Mouse (Mus musculus): Measurements from ENCODE around the gene Lrch1.

Gene Lrch1

DNA sequence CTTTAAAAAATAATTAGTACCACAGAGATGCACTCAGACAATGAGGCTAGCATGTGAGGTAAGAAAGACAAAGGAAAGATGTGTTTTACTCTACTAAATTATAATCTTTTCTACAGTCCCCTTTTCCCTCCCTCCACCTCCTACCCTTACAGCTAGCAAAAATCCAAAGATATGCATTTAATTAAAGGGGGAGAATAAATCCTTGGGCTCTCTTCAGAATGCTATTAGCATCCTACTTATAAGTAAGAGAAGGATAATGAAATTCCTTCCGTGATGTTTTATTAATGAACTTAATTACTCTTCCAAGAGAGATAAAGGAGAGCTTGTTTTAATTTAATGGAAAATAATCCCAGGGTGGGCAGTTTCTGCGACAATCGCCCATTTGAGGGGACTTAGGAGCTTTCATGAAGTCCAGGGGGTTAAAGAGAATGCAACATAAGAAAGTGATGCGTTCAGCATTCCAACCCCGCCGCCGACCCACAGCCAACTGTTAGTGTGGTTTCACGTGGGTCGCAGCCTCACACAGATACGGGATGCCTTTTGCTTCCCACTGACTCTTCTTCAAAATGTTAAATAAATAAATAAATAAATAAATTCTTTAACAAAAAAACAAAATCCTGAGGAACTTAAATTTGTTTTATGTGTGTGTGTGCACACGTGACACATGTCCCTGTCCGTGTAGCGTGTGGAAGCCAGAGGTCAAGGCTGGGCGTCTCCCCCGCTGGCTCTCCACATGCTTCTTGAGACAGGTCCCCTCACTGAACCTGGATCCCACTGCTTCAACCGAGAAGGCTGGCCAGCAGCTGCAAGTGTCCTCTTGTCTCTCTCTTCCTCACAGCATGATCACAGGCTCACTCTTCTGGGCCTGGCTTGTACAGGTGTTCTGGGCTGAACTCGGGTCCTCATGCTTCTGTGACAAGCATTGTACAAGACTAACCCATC is 132.6 kb downstream of the Lrch1 start:
- no peak for DNase-seq (ENCODE audit: low spot score)

DNA sequence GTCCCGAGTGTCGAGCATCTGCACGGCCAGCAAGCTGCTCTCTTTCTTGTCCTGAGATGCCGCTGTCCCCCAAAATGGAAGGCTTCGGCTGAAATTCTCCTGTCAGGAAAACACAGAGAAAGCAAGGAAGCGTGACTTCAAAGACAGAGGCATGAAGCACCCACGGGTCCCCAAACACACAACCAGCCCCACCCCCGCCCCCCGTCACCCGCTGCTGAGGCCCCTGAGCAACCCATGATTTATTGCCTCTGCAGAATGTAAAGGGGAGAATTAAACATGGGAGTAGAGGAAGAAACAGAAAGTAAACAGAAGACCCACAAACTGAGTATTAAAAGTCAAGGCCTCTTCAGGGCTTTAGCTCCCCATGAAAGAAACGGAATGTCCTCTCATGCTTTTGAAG is 136.1 kb downstream of the Lrch1 start:
- DNase-seq (ENCODE audit: low spot score), result no peak

DNA sequence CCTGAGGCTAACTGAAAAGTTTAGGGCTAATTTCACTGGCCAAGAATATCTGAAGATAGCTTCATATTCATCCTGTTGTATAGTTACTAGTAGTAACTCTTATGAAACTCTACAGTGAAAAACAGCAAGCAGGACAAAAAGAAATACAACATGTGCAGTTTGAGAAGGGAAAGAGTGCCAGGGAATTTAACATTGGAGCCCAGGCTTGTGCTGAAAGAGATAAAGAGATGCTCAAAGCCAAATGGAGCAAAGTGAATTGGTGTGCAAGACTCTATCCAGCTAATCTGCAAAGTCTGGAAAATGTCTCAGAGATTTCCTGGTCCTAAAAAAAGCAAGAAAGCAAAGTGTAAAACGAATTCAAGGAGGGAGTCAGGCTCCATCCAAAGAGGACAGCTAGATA is 145.7 kb downstream of the Lrch1 start:
- DNase-seq (ENCODE audit: low spot score), result no peak

DNA sequence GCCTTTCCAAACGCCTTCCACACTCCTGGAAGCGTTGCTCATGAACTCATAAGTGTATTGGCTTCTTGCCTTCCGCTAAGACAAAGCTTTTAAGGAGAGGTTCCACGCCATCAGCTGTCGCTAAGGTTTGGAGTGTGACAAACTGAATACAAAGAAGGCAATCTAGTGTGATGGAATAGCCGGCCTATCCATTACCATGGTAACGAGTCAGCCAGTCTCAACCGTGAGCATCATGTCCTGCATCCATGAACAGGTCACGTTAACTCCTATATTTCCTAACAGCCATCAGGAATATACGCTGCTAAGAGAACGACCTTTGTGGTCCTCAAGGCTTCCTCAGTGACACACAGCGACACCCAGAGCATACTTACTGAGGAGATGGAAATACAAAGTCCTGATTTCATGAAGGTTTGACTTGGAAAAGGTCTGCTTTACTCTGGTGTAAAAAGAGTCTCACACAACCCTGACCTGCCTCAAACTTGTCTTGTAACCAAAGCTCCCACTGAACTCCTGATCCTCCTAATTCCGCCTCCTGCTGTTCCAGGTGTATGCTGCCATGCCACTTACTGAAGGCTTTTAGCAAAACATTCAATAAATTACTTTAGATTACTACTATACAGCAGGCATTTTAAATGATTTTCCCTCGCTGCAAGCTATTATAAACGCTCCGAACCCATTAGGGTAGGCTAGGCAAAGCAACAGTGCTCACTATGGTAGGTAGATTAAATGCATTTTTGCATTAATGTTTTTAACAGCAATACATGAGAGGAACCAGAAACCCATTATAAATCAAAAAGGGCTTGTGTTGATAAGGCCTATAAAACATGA is 149.4 kb downstream of the Lrch1 start:
- no peak for DNase-seq (ENCODE audit: low spot score)

DNA sequence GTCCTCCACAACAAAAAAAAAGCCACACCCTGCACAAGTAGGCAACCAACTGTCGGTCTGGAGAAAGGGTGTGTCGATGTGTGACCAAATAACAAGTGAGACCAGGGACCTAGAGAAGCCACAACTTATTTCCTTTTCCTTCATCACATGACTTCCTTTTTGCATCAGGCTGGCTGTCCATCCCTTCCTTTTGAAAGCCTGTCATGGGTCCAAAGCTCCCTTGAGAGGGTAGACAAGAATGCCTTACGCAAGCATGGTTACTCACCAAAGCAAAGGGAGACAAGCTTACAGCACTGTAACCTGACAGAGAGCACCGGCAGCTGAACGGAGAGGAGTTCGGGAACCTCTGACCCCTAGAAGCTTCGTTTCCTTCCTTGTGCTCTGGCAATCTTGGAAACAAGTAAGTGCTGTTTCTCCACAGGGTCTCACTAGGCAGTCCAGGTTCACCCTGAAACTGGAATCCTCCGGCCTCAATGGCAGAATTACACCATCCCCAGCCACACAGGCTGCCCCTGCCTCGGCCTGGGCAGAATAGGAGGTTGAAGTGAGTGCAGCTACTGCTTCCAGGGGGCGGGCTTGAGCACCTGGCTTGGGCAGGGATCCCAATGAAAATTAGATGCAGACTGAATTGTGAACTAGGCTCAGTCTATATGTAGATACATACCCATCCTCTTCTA is 150.2 kb downstream of the Lrch1 start:
- DNase-seq (ENCODE audit: low spot score), result no peak

DNA sequence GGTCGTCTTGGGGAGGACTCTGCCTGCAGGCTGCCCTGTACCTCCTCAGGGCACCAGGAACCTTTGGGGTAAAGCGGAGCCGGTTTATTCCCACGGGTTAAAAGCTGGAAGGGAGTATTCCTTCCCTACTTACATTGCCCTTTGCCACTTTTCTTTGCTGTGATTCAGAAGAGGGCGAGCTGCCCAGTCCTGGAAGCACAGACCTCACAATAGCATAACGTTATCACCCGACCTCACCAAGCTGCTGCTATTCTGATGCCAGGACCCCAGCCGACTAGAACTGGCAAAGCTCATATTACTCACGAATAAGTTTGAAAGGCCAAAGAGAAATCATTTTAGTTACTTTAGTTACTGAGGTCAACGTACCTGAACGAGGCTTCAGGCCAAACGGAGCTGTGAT is 152.7 kb downstream of the Lrch1 start:
- DNase-seq (ENCODE audit: low spot score), result no peak

DNA sequence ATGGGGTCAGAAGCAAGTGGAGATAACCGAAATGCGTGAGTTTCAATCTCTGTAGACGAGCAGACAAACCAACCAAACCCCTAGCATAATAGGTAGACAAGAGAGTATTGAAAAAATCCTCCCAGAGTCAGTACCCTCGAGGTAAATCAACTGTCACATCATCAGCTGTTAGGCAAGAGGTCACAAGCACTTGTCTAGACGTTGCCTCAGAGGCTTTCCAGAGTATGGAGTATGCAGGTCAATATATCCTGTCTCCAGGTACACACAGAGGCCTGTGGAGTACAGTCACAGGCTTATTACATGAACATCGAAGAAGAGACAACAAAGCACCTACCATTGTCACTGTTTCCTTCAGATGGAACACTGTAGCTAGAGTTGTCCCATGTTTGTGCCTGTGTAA is 154.9 kb downstream of the Lrch1 start:
- no peak for DNase-seq (ENCODE audit: low spot score)

DNA sequence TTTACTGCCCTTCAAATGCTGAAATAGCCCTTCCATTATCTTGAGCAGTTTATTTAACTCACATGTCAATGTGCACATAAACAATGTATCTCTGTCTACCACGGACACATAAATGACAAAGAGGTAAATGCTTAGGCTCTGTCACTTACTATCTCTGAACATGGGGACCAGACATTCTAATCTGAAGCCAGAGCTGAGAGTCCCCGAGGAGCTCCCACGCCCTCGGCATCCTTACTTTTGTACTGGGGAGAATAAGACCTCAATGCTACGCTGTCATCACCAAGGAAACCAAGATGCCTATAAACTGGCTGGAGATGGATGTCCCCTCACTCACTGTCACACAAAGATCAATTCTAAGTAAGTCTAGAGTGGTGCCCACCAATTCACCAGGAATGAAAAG is 157.1 kb downstream of the Lrch1 start:
- DNase-seq (ENCODE audit: low spot score), result no peak

DNA sequence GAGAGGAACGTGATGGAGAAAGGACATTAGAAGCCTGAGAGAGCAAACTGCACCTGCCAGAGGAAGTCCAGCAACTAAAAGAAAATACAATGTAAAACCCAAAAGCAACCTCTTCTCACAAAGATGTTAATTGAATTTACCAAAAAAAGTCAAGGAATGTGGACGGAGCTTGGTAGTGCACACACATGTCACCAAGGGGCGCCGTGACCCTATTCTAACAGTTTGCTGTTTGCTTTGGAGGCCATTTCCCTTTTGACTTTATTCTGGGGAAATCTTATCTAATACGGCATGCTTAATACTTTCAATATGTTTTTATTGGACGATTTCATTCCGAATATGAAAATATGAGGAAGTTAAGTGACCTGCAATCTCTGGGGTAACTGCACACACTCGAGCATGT is 158.9 kb downstream of the Lrch1 start:
- no peak for DNase-seq (ENCODE audit: low spot score)

DNA sequence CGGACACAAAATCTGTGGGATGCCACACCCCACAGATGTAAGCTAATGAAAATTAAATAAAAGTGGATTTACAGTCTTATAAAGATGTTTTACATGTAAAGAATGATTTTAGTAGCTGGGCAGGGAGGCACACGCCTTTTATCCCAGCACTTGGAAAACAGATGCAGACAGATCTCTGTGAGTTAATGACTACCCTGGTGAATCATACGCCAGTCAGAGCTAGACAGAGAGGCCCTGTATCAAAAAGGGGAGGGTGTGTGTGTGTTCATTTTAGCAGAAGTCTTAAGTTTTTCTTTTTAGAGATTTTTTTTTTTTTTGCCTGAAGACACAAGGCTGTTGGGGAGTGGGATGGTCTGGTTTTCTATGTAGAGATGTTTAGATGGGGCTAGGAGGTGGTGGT is 160.0 kb downstream of the Lrch1 start:
- DNase-seq (ENCODE audit: low spot score), result no peak

DNA sequence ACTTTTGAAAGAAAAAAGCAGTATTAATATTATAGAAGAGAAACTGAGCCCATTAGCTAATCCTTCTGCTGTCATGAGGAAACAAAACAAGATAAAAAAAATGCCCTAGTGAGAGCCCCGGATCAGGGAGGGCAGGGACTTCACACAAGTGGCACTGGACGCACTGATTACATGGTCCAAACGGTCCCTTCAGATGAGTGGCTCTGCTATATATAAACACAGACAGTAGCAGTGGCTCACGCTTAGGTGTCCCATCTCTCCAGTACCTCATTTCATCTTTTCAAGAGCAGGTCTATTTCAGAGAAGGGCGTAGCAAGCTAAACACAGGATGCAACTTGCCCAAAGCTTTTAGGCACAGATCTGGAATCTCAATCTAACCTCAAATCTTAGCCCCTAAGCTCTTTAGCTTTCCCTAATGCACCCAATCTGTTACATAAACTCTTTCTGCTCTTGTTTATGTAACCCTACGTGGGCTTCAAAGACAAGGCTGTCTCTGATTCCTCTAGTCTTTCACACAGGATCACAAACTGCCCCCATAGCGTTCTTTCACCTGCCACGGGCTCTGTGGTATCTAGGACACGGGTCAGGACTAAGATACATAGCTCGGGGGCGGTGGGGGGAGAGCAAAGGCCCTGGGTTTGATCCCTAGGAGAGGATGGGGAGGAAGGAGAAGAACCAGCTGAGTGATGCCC is 163.3 kb downstream of the Lrch1 start:
- DNase-seq (ENCODE audit: low spot score), result no peak

DNA sequence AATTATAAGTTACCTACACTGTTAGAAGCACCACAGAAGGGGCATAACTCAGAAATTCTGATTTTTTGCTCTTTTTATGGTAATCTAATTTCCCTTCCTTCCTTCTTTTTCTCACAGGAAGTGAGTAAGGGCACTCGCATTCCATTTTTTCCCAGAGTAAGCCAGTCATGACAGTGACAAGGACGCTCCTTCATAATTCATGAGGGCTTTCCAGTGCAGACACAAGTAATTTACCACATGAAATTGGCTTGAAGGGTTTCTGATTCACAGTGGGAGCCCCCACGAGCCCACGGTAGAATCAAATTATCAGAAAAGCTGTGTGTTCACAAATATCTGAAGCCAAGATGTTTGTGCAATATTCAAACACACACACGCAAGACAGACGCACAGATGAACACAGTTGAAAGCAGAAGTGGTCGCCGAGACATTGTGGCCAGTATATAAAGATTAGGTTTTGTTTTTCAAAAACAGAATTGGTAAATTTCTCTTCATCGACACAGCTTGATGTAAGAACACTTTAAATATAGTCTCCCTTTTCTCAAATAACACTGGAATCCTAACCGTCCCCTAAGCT is 173.5 kb downstream of the Lrch1 start:
- no peak for DNase-seq (ENCODE audit: low spot score)

DNA sequence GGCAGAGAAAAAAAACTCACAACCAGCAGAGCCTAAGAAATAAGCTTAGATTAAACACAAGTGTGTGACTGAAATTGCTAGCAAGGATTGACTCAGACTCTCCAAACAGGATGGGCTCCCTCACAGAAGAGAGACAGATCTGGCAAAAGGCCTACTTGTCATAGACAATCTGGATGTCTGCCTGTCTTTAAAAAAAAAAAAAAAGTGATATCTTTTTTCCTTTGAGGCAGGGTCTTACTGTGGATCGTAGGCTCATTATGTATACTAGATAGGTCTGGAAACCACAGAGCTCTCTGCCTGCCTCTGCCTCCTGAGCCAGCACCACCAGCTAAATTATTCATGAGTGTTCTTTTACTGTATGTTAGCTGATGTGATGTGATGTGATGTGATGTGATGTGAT is 179.8 kb downstream of the Lrch1 start:
- DNase-seq (ENCODE audit: low spot score), result no peak

DNA sequence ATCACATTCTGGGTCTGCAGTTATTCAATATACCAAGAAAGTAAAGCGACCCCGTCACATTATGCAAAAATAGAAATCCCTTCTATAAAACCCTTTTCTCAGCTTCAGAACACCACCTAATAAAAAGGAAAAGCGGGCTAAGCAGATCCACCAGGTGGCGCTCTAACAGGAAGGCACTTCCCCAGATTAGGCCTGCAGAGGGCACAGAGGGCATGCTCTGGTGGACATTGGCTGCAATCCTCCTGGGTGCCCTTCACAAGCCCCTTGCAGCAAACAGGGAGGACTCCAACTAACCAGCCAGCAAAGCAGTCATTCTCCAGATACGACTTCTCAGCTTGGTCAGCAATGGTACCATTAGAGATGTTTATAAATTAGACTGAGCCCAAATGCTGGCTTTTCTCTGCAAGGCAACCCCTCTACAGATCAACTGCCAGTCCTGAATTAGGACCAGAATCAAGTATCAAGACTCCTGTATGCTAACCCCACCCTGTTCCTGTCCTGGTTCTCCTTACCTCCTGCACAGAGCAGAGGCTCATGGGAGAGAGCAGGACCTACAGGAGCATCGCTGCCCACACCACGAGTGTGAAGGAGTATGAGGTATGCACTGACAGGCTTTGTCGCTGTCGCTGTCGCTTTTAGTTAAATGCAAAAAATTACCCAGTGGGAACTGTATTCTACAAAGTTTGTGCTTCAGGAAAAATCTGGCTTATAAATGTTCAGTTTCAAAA is 183.3 kb downstream of the Lrch1 start:
- DNase-seq (ENCODE audit: low spot score), result peak; percentile 65

DNA sequence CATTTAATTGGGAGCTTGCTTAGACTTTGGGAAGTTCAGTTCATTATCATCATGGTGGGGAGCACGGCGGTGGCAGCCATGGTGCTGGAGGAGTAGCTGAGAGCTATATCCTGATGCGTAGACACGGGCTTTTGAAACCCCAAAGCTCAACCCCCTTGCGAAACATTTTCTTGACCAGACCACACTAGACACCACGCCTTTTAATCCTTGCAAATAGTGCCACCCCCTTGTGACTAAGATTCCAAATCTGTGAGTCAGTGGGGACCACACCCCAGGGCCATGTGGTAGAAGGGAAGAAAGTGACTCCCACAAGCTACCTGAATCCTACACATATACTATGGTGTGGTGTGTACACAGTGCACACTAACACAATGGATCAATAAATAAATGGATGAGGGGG is 210.8 kb downstream of the Lrch1 start:
- DNase-seq (ENCODE audit: low spot score), result no peak

DNA sequence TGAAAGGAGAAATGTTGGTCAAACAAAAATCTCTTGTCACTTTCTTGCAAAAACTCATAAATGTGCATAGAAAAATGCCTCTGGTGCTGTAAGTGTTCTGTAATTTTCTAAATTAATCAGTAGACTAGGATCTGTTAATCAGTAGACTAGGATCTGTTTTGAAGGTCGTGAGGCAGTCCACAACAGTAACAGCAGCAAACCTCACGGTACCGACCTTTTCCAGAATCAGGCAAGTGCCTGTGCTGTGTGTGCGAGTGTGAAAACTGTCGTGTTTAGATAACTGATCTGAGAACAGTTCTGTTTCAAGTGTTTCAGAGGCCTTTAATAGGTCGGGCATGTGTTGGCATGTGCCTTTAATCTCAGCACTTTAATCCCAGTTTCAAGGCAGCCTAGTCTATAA is 212.2 kb downstream of the Lrch1 start:
- no peak for DNase-seq (ENCODE audit: low spot score)

DNA sequence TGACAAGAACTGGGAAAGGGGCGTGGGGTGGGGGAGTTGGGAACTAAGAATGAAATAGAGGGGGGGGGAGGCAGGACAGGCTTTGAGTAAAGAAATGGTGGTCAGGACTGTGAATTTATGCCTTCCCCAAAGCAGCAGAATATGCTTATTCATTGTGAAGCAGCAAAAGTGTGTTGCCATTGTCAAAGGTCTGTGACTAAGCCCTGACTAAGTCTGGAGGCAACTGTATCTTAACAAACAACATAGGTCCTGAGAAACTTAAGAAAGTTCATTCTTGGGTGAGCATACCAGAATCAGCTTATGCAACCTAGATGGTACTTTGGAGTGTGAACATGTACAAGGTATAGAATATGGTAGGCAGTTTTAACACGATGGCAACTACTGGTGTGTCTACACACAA is 214.3 kb downstream of the Lrch1 start:
- DNase-seq (ENCODE audit: low spot score), result no peak

DNA sequence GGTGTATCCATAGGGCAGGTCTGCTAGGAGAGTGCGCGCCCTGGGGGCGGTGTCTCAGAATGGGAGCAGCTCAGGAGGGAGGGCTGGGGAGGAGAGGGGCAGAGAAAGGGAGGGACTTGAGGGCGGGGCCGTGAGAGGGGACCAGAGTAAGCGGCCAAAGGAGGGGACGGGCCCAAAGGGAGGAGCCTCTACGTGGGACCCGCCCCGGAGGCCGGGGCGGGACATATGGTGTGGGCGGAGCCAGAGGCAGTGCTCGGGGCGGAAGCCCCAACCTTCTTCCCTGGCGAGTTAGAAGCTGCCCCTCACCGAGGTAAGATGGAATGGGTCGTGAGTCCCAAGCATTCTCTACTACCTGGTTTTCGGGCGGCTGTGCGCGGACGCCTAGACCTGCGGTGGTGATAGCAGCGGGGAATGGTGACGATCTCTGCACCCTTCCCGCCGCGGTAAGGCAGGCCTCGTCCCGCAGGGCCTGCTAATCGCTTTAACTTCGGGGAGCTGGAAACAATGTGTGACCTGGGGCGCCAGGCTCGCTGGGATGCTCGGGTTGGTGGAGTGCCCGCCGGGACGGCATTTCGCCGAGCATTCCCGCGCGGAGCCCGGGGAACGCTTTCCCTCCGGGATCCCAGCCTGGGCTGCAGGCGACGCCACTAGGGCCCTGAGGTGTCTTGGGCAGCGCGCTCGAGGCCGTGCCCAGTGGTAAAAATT is 215.4 kb downstream of the Lrch1 start, which contains the start of gene Esd:
Gene Esd, plus strand, starts transcription at position 219 of the 705 bp plus-strand sequence.
- peak; percentile 89 for DNase-seq (ENCODE audit: low spot score)

DNA sequence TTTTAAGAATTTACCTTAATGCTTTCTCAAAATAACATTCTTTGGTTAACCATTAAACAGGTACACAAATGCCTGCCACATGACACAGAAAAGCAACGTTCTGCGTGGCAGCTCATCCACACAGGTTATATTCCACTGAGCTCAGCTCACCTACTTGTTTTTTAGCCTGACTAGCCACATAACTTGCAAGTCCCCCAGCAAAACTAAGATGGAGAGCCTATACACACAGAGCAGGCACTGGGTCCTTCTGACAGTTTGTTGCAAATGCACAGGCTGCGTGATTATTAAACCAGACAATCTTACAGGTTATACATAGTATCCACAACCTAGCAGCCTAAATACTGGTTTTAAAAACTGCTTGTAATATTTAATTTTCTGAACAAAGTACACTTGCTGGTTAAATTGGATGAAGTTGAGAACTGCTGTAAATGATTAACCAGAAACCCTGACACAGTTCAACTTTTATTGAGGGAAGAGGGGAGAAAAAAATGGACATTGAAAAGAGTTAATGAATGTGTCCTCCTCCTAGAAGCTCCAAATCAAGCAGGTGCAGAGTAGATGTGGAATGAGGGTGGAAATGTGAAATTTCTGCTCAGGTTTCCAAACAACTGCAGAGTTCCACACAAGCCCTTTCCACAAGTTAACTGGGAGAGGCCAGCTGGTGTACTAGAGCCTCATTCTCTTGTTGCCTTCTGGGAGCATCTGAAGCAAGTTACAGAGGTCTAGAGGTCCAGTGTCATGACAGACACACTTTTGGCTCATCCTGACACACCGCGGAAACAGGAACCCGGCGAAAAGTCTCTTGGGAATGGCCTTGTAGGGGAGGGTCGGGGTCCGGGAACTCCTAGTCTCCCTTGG is 216.2 kb downstream of the Lrch1 start:
- no peak for DNase-seq (ENCODE audit: low spot score)
